Mouse (Mus musculus): ENCODE measurements around the gene H6pd.

- no peak for TF ChIP-seq POLR2A (IDR thresholded peaks at IDR 0.05; ENCODE audit: borderline replicate concordance, extremely low read depth, low read depth, low read length)
- TF ChIP-seq CTCF (IDR thresholded peaks at IDR 0.05; ENCODE audit: insufficient read depth, low read length), result no peak
These were observed 8.8 kb downstream of the H6pd start for GRCm38 (mm10) chr4:149999931-150000555.
